Mouse (Mus musculus) natural killer cell, adult 2 months (primary cell): Measurements from ENCODE around the gene Sptssb.

Experiments
- DNase-seq, 2 experiments: peaks; one replicate each; pipeline ENCODE4 v3.0.0; 2022; ENCODE audit warnings: low spot score in 2 of 2

Sptssb gene

GRCm38 (mm10) chr3:69859858-69860588 lies at the start of gene Sptssb:
Sptssb (minus strand) TSS chr3:69859940.
- DNase-seq: no peak

GRCm38 (mm10) chr3:69908074-69908473 lies 48.3 kb upstream of the Sptssb start:
- no peak for DNase-seq

- no peak for DNase-seq
These were observed 47.8 kb upstream of the Sptssb start for GRCm38 (mm10) chr3:69907564-69907963.

DNA sequence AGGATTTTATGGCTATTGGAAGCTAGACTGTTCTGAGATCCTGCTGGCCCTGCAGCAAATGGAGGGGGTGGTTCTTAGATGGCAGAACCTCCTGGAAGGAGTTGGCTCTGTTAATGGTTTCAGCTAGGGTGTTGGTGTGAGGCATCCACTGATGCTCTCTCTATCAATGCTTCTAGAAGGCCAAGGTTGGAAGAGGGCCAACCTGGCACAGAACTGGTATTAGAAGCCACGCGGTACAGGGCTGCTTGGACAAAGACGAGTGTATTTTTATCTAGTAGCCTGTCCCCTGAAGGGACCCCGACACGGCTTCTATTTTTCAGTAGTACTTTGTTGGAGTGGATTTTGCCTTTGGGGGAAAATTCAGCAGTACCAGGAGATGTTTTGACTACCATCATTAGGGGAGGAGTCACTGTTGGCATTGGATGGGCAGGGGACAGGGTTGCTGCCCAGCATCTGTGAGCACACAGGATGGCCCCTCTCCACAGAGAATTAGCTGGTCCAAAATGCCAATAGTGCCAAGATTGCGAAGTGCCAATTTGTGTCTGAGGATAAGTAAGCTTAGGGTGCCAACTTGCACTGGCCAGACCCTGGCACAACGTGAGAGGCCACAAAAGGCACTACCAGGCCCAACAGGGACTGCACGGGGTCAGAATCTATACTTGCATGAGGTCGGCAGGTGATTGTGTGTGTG lies 43.2 kb upstream of the Sptssb start:
- no peak for DNase-seq

DNA sequence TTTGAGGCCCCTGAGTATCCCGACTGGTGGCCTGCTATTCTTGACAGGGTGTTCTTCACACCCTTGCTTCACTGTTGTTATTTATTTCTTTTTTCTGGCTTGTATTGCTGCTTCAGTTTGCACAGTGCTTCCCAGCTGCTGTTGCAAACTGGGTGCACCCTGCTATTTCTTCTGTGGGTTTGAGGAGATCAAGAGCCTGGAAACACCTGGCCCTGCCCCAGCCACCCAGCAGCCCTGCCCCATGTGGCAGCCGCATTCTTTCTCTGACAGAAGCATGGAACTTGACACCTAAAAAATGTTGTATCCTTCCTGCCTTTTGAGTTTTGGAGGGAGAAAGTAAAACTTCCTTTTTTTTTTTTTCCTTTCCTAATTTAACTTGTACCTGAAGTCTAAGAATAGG lies 42.6 kb upstream of the Sptssb start:
- no peak for DNase-seq

GRCm38 (mm10) chr3:69901874-69902381 lies 42.2 kb upstream of the Sptssb start:
- DNase-seq: no peak

DNA sequence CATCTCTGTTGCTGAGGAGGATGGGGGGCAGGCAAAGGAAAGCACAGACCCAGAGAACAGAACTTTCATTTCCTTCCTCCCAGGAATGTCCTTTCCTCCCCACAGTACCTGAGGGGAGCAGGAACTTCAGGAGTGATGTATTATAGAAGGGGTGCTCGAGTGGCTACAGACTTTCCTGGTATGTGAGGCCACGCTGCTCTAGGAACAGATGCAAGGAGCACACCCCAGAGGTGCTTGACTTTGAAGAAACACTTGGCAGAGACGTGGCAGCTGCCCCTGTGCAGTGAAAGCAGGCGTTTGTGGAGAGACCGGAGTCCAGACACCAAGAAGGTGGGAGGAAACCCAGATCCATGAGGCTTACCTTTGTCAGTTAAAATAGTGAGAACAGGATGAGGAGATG lies 40.6 kb upstream of the Sptssb start:
- DNase-seq: no peak

DNA sequence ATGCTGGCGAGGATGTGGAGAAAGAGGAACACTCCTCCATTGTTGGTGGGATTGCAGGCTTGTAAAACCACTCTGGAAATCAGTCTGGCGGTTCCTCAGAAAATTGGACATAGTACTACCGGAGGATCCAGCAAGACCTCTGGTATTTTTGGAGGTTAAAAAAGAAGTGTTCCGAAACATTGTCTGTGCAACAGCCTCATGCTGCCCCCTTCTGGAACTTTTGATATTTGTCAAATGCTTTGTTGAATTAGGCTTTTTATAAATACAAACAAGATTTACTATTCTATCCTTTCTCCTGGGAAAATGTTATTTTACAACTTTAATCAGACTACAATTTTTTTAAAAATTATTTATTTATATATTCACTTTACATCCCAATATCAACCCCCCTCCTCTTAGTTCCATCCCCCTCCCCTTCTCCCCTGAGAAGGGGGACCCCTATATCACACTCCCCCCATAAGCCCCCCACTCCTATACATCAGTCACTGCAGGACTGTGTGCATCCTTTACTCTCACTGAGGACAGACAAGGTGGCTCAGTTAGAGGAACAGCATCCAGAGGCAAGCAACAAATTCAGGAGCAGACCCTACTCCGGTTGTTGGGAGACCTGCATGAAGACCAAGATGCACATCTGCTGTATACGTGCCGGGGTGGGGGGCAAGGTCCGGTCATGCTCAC lies 38.3 kb upstream of the Sptssb start:
- DNase-seq: no peak

GRCm38 (mm10) chr3:69895516-69895915 lies 35.8 kb upstream of the Sptssb start:
- DNase-seq: no peak

DNA sequence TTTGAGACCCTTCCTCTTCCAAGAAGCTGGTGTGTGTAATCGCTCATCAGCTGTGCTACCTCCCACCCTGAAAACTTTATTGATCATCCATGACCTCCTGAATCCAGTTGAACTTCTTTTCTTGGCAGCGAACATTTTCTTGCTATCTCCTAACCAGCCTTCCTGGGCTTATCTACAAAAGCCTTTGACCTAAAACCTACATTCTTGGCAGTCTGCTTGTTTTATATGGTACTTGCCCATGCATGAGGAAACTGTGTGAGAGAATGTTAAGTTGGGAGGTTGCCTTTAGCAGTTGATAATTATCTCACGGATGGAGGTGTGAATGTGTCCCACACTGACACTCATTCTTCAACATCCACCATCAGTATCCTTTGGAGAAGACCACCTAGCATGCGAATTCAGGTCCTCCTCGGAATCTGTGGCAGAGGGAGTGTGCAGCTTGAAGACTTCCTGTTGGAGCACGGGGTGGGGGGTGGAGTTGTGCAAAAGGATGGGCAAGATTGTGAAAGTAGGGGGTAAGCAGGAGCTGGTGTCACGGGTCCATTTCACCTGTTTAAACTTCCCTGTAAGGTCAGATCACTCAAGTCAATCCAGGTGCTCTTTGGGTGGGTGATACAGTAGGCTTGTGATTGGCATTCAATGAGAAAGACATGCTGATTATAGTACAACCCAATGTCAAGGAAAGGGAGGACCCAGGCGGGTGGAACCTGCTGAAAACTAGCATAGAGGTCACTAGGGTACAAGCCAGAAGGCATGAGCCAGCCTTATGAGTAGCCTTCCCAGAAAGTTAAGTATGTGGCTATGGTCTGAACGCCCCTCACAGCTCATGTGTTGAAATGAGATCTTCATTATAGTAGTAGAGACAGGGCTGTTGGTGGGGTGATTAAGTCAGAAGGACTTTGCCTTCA lies 32.7 kb upstream of the Sptssb start:
- no peak for DNase-seq

DNA sequence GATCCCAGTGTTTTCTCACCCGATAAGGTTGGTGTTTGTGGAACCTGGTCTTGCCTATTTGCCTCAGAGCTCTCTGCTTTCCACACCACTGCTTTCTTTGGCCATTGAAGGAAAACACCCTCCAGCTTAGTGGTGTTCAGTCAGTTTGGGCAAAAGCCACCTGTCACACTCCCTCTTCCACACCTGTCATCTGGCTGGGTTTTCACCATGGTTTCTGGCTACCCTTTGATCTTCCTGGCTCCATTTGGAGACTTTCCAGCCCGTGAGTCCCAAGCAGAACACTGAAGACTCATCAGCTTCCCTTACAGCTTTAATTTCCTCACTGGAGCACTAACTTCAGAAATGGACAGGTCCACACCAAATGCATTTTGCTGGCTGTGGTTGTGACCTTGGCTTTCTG lies 26.1 kb upstream of the Sptssb start:
- no peak for DNase-seq

DNA sequence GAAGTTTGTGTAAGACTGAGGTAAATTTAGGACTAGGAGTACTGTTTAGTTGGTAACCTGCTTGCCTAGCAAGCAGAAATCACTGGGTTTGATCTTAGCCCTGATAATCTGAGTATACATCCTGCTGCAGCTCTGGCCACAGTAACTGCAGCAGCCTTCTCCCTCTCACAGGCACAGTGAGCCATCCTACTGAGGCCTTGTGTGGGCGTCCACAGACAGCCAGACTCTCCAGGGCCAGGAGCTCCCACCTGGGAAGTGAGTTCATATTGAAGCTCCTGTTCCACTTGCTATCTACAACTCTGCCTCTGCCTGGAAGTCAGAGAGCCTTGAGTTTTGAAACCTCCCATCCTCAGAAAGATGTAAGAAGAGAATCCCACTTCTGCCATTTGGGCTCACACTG lies 24.0 kb upstream of the Sptssb start:
- DNase-seq: no peak

DNA sequence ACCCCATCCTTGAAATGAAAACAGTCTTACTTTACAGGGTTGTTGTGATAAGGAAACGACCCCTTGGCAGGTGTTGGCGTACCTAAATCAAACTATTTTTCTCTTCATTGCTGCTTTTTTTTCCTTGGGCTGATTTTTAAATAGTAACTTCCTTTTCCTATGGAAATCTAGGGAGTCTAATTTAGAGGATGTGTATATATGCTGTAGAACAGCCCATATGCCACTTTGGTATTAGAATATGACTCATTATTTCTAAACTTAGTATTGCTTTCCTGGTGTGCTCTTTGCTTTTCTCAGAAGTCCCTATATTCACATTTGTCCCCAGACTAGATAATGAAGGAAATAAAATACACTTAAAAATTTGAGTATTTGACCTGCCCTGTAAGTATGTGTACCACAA lies 17.8 kb upstream of the Sptssb start:
- DNase-seq: no peak

- DNase-seq: no peak
These were observed 15.0 kb upstream of the Sptssb start for GRCm38 (mm10) chr3:69874721-69875120.

DNA sequence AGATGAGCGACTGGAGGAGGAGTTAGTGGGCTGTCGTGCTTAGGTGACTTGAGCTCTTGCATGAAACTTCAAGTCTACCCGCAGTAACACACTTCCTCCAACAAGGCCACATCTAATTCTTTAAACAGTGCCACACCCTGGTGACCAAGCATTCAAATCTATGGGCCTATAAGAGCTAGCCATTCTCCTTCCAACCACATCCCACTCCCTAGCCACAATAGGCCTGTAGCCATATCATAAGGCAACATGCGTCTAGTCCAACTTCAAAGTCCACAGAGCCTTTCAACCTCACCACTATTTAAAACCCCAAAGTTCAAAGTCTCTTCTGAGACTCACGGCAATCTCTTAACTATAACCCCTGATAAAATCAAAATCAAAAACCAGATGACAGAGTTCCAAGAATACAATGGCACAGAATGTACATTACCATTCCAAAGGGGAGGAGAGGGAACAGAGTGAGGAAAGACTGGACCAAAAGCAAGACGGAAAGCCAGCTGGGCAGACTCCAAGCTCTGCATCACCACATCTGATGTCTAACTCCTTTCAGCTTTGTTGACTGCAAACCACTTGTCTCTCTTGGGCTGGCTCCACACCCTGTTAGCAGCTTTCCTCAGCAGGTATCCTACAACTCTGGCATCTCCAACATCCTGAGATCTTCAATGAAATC lies 13.1 kb upstream of the Sptssb start:
- DNase-seq: no peak

- DNase-seq: no peak
These were observed 11.4 kb upstream of the Sptssb start for GRCm38 (mm10) chr3:69871174-69871573.

DNA sequence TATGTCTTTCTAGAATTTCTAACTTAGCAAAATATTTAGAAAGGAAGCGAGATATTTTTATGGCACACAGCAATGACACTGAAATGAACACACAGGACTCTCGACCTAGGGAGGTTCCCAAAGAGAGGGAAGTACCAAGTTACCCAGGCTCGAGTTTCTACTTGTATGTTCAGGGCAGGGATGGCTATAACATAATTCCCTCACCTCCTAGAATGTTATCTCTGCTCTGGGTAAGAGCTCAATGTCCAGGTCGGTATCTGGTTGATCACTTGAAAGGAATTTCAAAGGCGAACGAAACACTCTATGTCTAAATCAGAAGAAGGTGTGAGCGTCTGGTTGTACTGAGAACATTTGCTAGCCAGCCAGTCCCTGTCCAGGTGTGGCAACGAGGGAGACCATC lies 10.0 kb upstream of the Sptssb start:
- DNase-seq: no peak

- DNase-seq: no peak
These were observed 2.2 kb upstream of the Sptssb start for GRCm38 (mm10) chr3:69861789-69862395.

GRCm38 (mm10) chr3:69860589-69861521 lies 1.1 kb upstream of the Sptssb start:
- no peak for DNase-seq

DNA sequence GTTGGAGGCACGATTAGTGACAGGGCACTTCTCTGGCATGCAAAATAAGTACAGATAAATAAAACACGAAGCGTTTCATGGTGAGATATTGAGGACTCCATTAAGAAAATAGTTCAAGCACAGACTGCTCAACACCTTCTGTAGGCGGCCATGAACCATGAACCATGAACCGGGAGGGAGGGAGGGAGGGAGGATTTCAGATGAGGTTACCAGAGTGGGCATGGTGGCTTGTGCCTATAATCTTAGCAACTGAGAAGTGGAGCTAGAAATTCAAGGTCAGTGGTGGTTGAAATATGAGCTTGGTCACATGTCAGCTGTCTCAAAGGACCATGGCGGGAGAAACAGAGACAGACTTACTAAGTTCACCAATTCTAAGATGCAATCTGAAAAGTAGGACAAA lies 20.3 kb downstream of the Sptssb start:
- DNase-seq: no peak
